Mouse (Mus musculus) layer of hippocampus, adult 18-20 months (tissue): ENCODE measurements around the gene Il3. TPM values are rescaled to one million over a fixed set of nuclear protein-coding genes. Genes with fewer than 3 reads are reported as not detected.
"Not testable (repeated sequence)": the region's sequence is repeated elsewhere in the genome, so short reads cannot be mapped to it uniquely, and the experiment has no call there.

Source experiments
- DNase-seq, 2 experiments: peaks; one replicate each; pipeline ENCODE4 v3.0.0; 2022; ENCODE audit warnings: low spot score in 2 of 2
- long read RNA-seq: library from polyadenylated mRNA; stranded (forward); transcript quantifications from one replicate; pipeline ENCODE4 v2.0.0, GENCODE M21; 2021
- total RNA-seq, 2 experiments: library from RNA; stranded (reverse); gene quantifications; 2 replicates each; pipeline ENCODE4 v1.2.3; 2021

Il3 gene
- not detected for total RNA-seq
- long read RNA-seq, result 0 reads

GRCm38 (mm10) chr11:54267177-54267576, at the start of gene Il3:
Il3 (minus strand) TSS chr11:54267277.
- no peak for DNase-seq

- no peak for DNase-seq
Measured at GRCm38 (mm10) chr11:54315336-54315735, 48.3 kb upstream of the Il3 start.

GRCm38 (mm10) chr11:54314740-54315139, 47.7 kb upstream of the Il3 start:
- no peak for DNase-seq

GRCm38 (mm10) chr11:54313391-54314360, 46.6 kb upstream of the Il3 start:
- DNase-seq, result no peak

- DNase-seq, result no peak
Measured at GRCm38 (mm10) chr11:54312603-54313002, 45.5 kb upstream of the Il3 start.

- DNase-seq, result peak; percentile 42 to 63
Measured at GRCm38 (mm10) chr11:54312021-54312420, 44.9 kb upstream of the Il3 start.

GRCm38 (mm10) chr11:54310588-54310987, 43.5 kb upstream of the Il3 start:
- DNase-seq, result no peak

- peak; percentile 46 to 75 for DNase-seq
Measured at GRCm38 (mm10) chr11:54307139-54307816, 40.2 kb upstream of the Il3 start.

GRCm38 (mm10) chr11:54305331-54305730, 38.3 kb upstream of the Il3 start:
- DNase-seq, result no peak

GRCm38 (mm10) chr11:54304471-54304873, 37.4 kb upstream of the Il3 start:
- DNase-seq, result no peak

GRCm38 (mm10) chr11:54303728-54304470, 36.8 kb upstream of the Il3 start, which contains the start of gene Acsl6:
Acsl6 (plus strand) TSS chr11:54303798.
- peak; percentile 37 to 62 for DNase-seq

GRCm38 (mm10) chr11:54303076-54303727, 36.1 kb upstream of the Il3 start:
- no peak for DNase-seq

- DNase-seq, result no peak
Measured at GRCm38 (mm10) chr11:54302606-54303005, 35.5 kb upstream of the Il3 start.

GRCm38 (mm10) chr11:54301994-54302393, 34.9 kb upstream of the Il3 start:
- no peak for DNase-seq

- no peak for DNase-seq
Measured at GRCm38 (mm10) chr11:54298777-54299176, 31.7 kb upstream of the Il3 start.

GRCm38 (mm10) chr11:54297471-54297870, 30.4 kb upstream of the Il3 start:
- DNase-seq, result not testable (repeated sequence)

- no peak for DNase-seq
Measured at GRCm38 (mm10) chr11:54296734-54297133, 29.7 kb upstream of the Il3 start.

- DNase-seq, result no peak
Measured at GRCm38 (mm10) chr11:54295971-54296370, 28.9 kb upstream of the Il3 start.

GRCm38 (mm10) chr11:54293980-54294807, 27.1 kb upstream of the Il3 start:
- no peak for DNase-seq

- DNase-seq, result no peak
Measured at GRCm38 (mm10) chr11:54292163-54292562, 25.1 kb upstream of the Il3 start.
